Mouse (Mus musculus): ENCODE results near the gene Tmem144.

- TF ChIP-seq CTCF (IDR thresholded peaks at IDR 0.05; ENCODE audit: borderline replicate concordance, extremely low read depth, insufficient read depth, insufficient read length) (no peak), POLR2A (IDR thresholded peaks at IDR 0.05; ENCODE audit: borderline replicate concordance, extremely low read depth, insufficient read depth, insufficient read length, poor library complexity, severe bottlenecking) (no peak)
Observed at GRCm38 (mm10) chr3:79842165-79842564, 10.4 kb downstream of the Tmem144 start.

Measured in brain, embryonic 14.5 days (tissue).